Mouse (Mus musculus) bone marrow, adult 2 months (tissue): ENCODE results near the gene Noa1.
A peak's percentile ranks its signal among the peaks of the same experiment; 100 is the strongest.

Experiments
- CTCF ChIP-seq: fragments of 200-500 bp; IDR thresholded peaks from 2 replicates; pipeline ENCODE4 v1.5.1; 2011; ENCODE audit warnings: low read length, control low read depth; ENCODE audit not compliant: control insufficient read depth, insufficient read depth
- POLR2A ChIP-seq: fragments of 200-500 bp; IDR thresholded peaks from 2 replicates; pipeline ENCODE4 v1.6.1; 2011; ENCODE audit warnings: low read depth, mild to moderate bottlenecking, control low read depth, low read length, borderline replicate concordance; ENCODE audit not compliant: control insufficient read depth

- TF ChIP-seq CTCF, result no peak
- TF ChIP-seq POLR2A, result peak; percentile 75
Observed at GRCm38 (mm10) chr5:77309924-77310772, at the start of gene Noa1, which contains the start of gene Polr2b.
